Mouse (Mus musculus) heart, postnatal 0 days (tissue): ENCODE results near the gene Tfip11. TPM values are rescaled to one million over a fixed set of nuclear protein-coding genes. Genes with fewer than 3 reads are reported as not detected.

Experiments used
- ATAC-seq: fragments of 200-750 bp; cut with Nextera tagmentation; 2 replicates; pipeline ENCODE4 v1.8.0; 2017; ENCODE audit warnings: low read depth, moderate number of reproducible peaks, moderate library complexity; ENCODE audit not compliant: insufficient read depth
- DNase-seq: peaks from one replicate; pipeline ENCODE4 v3.0.0-alpha.2; 2016; ENCODE audit warnings: low spot score
- H3K27ac ChIP-seq: fragments of 300-500 bp; sonication (generic); 2 replicates; pipeline ENCODE4 v1.5.1; 2014; ENCODE audit warnings: low read depth, mild to moderate bottlenecking
- H3K27me3 ChIP-seq: fragments of 300-500 bp; sonication (generic); 2 replicates; pipeline ENCODE4 v1.6.1; 2014; ENCODE audit warnings: low read length, mixed read lengths; ENCODE audit not compliant: control insufficient read depth, insufficient read depth
- H3K36me3 ChIP-seq: fragments of 300-500 bp; sonication (generic); replicated peaks from 2 replicates; pipeline ENCODE4 v1.6.1; 2014; ENCODE audit warnings: low read length, mixed read lengths; ENCODE audit not compliant: control insufficient read depth, insufficient read depth
- H3K4me1 ChIP-seq: fragments of 300-500 bp; sonication (generic); 2 replicates; pipeline ENCODE4 v1.6.1; 2014; ENCODE audit warnings: antibody characterized with exemption; ENCODE audit not compliant: control insufficient read depth, insufficient read depth
- H3K4me2 ChIP-seq: fragments of 300-500 bp; sonication (generic); 2 replicates; pipeline ENCODE4 v1.6.1; 2014; ENCODE audit warnings: low read depth, mild to moderate bottlenecking, low read length, moderate library complexity
- H3K4me3 ChIP-seq: fragments of 300-500 bp; sonication (generic); 2 replicates; pipeline ENCODE4 v1.5.1; 2014; ENCODE audit warnings: low read depth, low read length
- H3K9ac ChIP-seq: fragments of 300-500 bp; sonication (generic); replicated peaks from 2 replicates; pipeline ENCODE4 v1.6.1; 2014; ENCODE audit warnings: low read depth, low read length, mixed read lengths
- H3K9me3 ChIP-seq: fragments of 300-500 bp; sonication (generic); replicated peaks from 2 replicates; pipeline ENCODE4 v1.6.1; 2016; ENCODE audit warnings: low read length; ENCODE audit not compliant: control insufficient read depth
- CTCF ChIP-seq: IDR thresholded peaks from 2 replicates; pipeline ENCODE4 v1.5.1; 2016; ENCODE audit warnings: antibody characterized with exemption, control low read depth, low read depth
- EP300 ChIP-seq: IDR thresholded peaks from 2 replicates; pipeline ENCODE4 v1.6.1; 2016; ENCODE audit warnings: antibody characterized with exemption, low read depth
- WGBS: fragments of 180-500 bp; shearing (Covaris S2); extraction: QIAGEN DNeasy Blood & Tissue Kit; methylation state at CpG from one replicate; pipeline ENCODE4 v1.1.7; 2014; 5-methylcytosine and 5-hydroxymethylcytosine counted together
- polyA plus RNA-seq: library from polyadenylated mRNA; unstranded; fragments of >200 nt; fragmentation: Nextera tagmentation; extraction: Ambion mirVana; gene quantifications from 2 replicates; pipeline ENCODE4 v1.2.1, GENCODE M21; 2015
- total RNA-seq: library from RNA; depleted of rRNA; stranded (reverse); fragments of >200 nt; gene quantifications from 2 replicates; pipeline ENCODE4 v1.2.3, GENCODE M21; 2014; ENCODE audit warnings: low replicate concordance

The Tfip11 gene
- total and polyA plus RNA-seq, 2 experiments from 2014 or later, result 6.5 to 11.7 TPM

GRCm38 (mm10) chr5:112323246-112323645 is 2.9 kb upstream of the Tfip11 start:
- no peak for ATAC-seq
- peaks cover 6% of the 10 kb centered on the region; the same call in 1 of the 2 replicates for H3K36me3 ChIP-seq
- 83% methylated on average over 6 of the region's 6 CpGs for WGBS
- H3K9me3 ChIP-seq, result no peaks in the 10 kb centered on the region
- TF ChIP-seq CTCF (no peak), EP300 (no peak)
- H3K9ac ChIP-seq, result no peak overlapping the region
- no peak overlapping the region for H3K4me2 ChIP-seq
- H3K27me3 ChIP-seq, result no peaks in the 10 kb centered on the region
- no peak overlapping the region for H3K4me3 ChIP-seq
- DNase-seq, result no peak
- no peak overlapping the region for H3K27ac ChIP-seq
- peaks cover 26% of the 10 kb centered on the region for H3K4me1 ChIP-seq

- WGBS, result 14% methylated on average over 24 of the region's 24 CpGs
- Histone ChIP-seq H3K4me1 (peaks cover 26% of the 10 kb centered on the region), H3K4me3 (peak overlapping the region; percentile 99), H3K27me3 (no peaks in the 10 kb centered on the region), H3K27ac (peak overlapping the region; percentile 86), H3K36me3 (peaks cover 21% of the 10 kb centered on the region), H3K9ac (0 out of 2 replicates have a peak overlapping the region, but pooled peaks have one; percentile 18), H3K9me3 (no peaks in the 10 kb centered on the region), H3K4me2 (peak overlapping the region; percentile 89)
- ATAC-seq (peak; percentile 48; the same call in 1 of the 2 replicates), DNase-seq (peak; percentile 47)
- no peak for TF ChIP-seq CTCF
- TF ChIP-seq EP300, result no peak
Observed at GRCm38 (mm10) chr5:112324637-112325545, 1.3 kb upstream of the Tfip11 start.

DNA sequence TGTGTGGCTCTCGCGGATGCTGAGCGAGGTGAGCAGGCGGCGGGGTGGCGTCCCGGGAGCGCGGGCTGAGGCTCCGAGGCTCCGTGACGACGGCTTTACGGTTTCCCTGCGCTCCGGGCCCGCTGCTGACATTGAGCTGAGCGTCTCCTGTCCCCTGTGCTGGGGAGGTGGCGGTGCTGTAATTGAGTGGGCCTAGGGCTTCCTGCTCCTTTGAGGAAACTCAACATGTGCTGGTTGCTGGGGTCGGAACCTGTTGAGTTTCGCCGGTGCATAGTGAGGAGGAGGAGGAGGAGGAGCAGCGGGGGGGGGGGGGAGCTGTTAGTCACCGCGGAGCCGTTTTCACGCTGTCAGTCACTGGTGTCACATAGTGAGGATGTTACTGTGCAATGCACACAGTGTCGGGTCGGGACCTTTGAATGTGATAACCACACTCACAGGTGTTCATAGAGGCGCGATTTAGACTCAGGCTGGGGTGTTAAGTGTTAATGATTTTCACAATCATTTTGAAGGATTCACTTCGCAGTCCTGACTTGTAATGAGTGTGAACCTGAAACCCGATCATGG is 370 bp downstream of the Tfip11 start:
- peak overlapping the region; percentile 99 for H3K4me3 ChIP-seq
- H3K4me1 ChIP-seq, result peaks cover 21% of the 10 kb centered on the region
- H3K36me3 ChIP-seq, result peaks cover 37% of the 10 kb centered on the region
- WGBS, result under 1% methylated on average over 32 of the region's 33 CpGs
- H3K27ac ChIP-seq, result peak overlapping the region; percentile 68
- H3K4me2 ChIP-seq, result peak overlapping the region; percentile 89
- H3K9me3 ChIP-seq, result no peaks in the 10 kb centered on the region
- H3K27me3 ChIP-seq, result no peaks in the 10 kb centered on the region
- peak overlapping the region; percentile 84 for H3K9ac ChIP-seq
- ATAC-seq, result peak; percentile 16
- no peak; the same call in 1 of the 2 replicates for TF ChIP-seq EP300
- TF ChIP-seq CTCF, result no peak
- no peak for DNase-seq

GRCm38 (mm10) chr5:112327854-112328253 is 1.7 kb downstream of the Tfip11 start:
- peaks cover 21% of the 10 kb centered on the region for H3K4me1 ChIP-seq
- H3K27me3 ChIP-seq, result no peaks in the 10 kb centered on the region
- H3K4me3 ChIP-seq, result no peak overlapping the region
- peaks cover 51% of the 10 kb centered on the region for H3K36me3 ChIP-seq
- H3K4me2 ChIP-seq, result no peak overlapping the region
- H3K27ac ChIP-seq, result no peak overlapping the region
- TF ChIP-seq CTCF (no peak), EP300 (no peak)
- DNase-seq (no peak), ATAC-seq (no peak)
- no peaks in the 10 kb centered on the region for H3K9me3 ChIP-seq
- H3K9ac ChIP-seq, result no peak overlapping the region
- WGBS, result 90% methylated on average over 15 of the region's 15 CpGs

- TF ChIP-seq CTCF, result no peak
- no peak for TF ChIP-seq EP300
- ATAC-seq (no peak), DNase-seq (no peak)
- Histone ChIP-seq H3K4me1 (peaks cover 14% of the 10 kb centered on the region), H3K9ac (no peak overlapping the region), H3K27me3 (no peaks in the 10 kb centered on the region), H3K9me3 (no peaks in the 10 kb centered on the region), H3K36me3 (peaks cover 72% of the 10 kb centered on the region), H3K4me3 (no peak overlapping the region), H3K27ac (no peak overlapping the region), H3K4me2 (no peak overlapping the region)
- 91% methylated on average over 14 of the region's 14 CpGs for WGBS
Observed at GRCm38 (mm10) chr5:112329805-112330564, 3.8 kb downstream of the Tfip11 start.
